Mouse (Mus musculus): ENCODE measurements around the gene Erc1.

GRCm38 (mm10) chr6:119630622-119631021 is 217.3 kb downstream of the Erc1 start:
- TF ChIP-seq POLR2A (IDR thresholded peaks at IDR 0.05; ENCODE audit: low read depth, low read length) (no peak), CTCF (IDR thresholded peaks at IDR 0.05; ENCODE audit: extremely low read depth, insufficient read depth, insufficient read length, insufficient replicate concordance) (no peak)

Measured in spleen, adult 2 months (tissue).